Mouse (Mus musculus) CD4-positive, CD25-positive, alpha-beta regulatory T cell (primary cell): ENCODE data around the gene Ugt2b5. TPM values are rescaled to one million over a fixed set of nuclear protein-coding genes. Genes with fewer than 3 reads are reported as not detected.

Experiments
- polyA plus RNA-seq: library from polyadenylated mRNA; unstranded; fragments of 100-300 nt; shearing (Covaris generic); gene quantifications from one replicate; pipeline ENCODE4 v1.2.1, GENCODE M21; 2017

Gene Ugt2b5
- not detected for polyA plus RNA-seq

GRCm38 (mm10) chr5:87140196-87140595 is at the start of gene Ugt2b5:
Gene Ugt2b5, minus strand, starts transcription at chr5:87140318.

GRCm38 (mm10) chr5:87092346-87093027 is 47.6 kb downstream of the Ugt2b5 start, which contains the start of gene Ugt2b36:
Gene Ugt2b36, minus strand, starts transcription at chr5:87092555.

Other genes with a start within 250 kb of the Ugt2b5 start
- not detected for gene Ugt2b34, start 233.4 kb downstream of the Ugt2b5 start, polyA plus RNA-seq
- not detected for gene Ugt2b1, start 213.8 kb downstream of the Ugt2b5 start, polyA plus RNA-seq
- gene Ugt2b35, start 139.5 kb downstream of the Ugt2b5 start, polyA plus RNA-seq, result not detected
- not detected for gene Ugt2b36, start 47.8 kb downstream of the Ugt2b5 start, polyA plus RNA-seq
- gene Ugt2b37, start 114.5 kb upstream of the Ugt2b5 start, polyA plus RNA-seq, result 0.12 TPM
- not detected for gene Ugt2a3, start 196.9 kb upstream of the Ugt2b5 start, polyA plus RNA-seq